In the genomic region with DNA sequence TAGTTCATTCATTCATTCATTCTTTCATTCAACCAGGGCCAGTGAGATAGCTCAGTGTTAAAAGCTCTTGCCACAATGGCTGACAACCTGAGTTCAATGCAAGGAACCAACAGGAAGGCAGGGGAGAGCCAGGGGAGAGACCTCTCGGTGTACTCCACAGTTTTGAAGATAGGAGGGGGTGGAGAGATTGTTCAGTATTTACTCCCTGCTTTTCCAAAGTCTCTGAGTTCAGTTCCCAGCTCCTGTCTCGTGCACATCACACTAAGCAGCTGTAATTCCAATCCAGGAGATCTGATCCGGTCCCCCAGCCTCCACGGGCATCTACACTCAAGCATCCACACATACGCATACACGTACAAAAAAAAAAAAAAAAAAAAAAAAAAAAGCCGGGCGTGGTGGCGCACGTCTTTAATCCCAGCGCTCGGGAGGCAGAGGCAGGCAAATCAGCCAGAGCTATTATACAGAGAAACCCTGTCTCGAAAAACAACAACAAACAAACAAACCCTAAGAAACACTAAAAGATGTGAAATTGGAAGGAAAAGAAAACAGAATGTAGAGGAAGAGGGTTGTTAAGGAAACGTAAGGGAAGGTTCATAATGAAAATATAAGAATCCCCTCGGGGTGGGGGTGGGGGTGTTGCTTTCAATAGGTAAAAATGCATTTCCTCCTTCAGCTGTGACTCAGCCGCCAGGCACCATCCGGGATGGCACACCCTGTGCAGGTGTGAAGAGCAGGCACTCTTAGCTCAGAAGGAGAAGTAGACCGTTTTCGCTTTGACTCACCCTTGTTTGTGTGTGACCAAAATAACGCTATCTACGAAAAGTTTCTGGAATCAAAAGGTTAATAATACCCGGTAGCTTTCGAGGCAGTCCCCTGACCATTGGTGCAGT, we compare ENCODE assay signal across 8 mouse cellular contexts. TPM values are rescaled to one million over a fixed set of nuclear protein-coding genes. Genes with fewer than 3 reads are reported as not detected.
DNase-seq lines count a peak whose midpoint lies in the region; ATAC-seq and TF ChIP-seq lines count a peak whose summit lies in the region.

No protein-coding gene starts in this region.

- H3K4me1 ChIP-seq in bone marrow macrophage, adult 2 months (ENCODE audit: control insufficient read depth, insufficient read depth, low read length): peaks cover 35% of the 10 kb centered on the region
- H3K4me1 ChIP-seq in hindbrain, embryonic 13.5 days (replicated peaks): no peaks in the 10 kb centered on the region
- no peaks in the 10 kb centered on the region for H3K4me1 ChIP-seq in lung, postnatal 0 days (ENCODE audit: insufficient read depth, low read depth, low read length)

- H3K4me3 ChIP-seq in bone marrow macrophage, adult 2 months (ENCODE audit: insufficient read depth, low read length): peak overlapping the region; percentile 26
- H3K4me3 ChIP-seq in hindbrain, embryonic 13.5 days: peak overlapping the region; percentile 15; the same call in 1 of the 2 replicates
- H3K4me3 ChIP-seq in lung, postnatal 0 days (ENCODE audit: low read depth, low read length): peak overlapping the region; percentile 36

- 74% methylated on average over 23 of the region's 23 CpGs for WGBS in hindbrain, embryonic 13.5 days
- 52% methylated on average over 23 of the region's 23 CpGs for WGBS in lung, postnatal 0 days

- no peaks in the 10 kb centered on the region for H3K9me3 ChIP-seq in hindbrain, embryonic 13.5 days
- no peaks in the 10 kb centered on the region for H3K9me3 ChIP-seq in lung, postnatal 0 days (ENCODE audit: low read length)

- H3K27ac ChIP-seq in bone marrow macrophage, adult 2 months (ENCODE audit: insufficient read depth, low read depth, low read length): no peak overlapping the region
- H3K27ac ChIP-seq in hindbrain, embryonic 13.5 days: no peak overlapping the region
- peak overlapping the region; percentile 28; the same call in 1 of the 2 replicates for H3K27ac ChIP-seq in lung, postnatal 0 days (ENCODE audit: low read length)

- TF ChIP-seq CTCF in bone marrow macrophage, adult 2 months (IDR thresholded peaks at IDR 0.05; ENCODE audit: low read depth, low read length): no peak
- TF ChIP-seq CTCF in lung, postnatal 0 days (IDR thresholded peaks at IDR 0.05): no peak

- no peak for DNase-seq in cerebellum, adult 9-11 months
- peak; percentile 34 for DNase-seq in lung, postnatal 0 days (ENCODE audit: low spot score)
- peak; percentile 24 to 42 for DNase-seq in spleen, postnatal 14 days (ENCODE audit: low spot score in 2 of 2)
- DNase-seq in embryo, embryonic 10 days (ENCODE audit: low spot score): no peak
- DNase-seq in retina, embryonic 14.5 days (ENCODE audit: low spot score): no peak

- peak overlapping the region; percentile 42 for H3K4me2 ChIP-seq in hindbrain, embryonic 13.5 days
- H3K4me2 ChIP-seq in lung, postnatal 0 days (replicated peaks; ENCODE audit: low read depth, low read length): peak overlapping the region; percentile 62

- H3K27me3 ChIP-seq in hindbrain, embryonic 13.5 days: no peaks in the 10 kb centered on the region
- no peaks in the 10 kb centered on the region for H3K27me3 ChIP-seq in lung, postnatal 0 days (replicated peaks; ENCODE audit: insufficient read depth, low read length)

- TF ChIP-seq EP300 in lung, postnatal 0 days (IDR thresholded peaks at IDR 0.05): no peak

- ATAC-seq in cerebellum, adult (ENCODE audit: insufficient number of reproducible peaks, low FRiP score, low TSS enrichment): 0 out of 2 replicates have a peak, but pooled peaks have one; percentile 20
- no peak for ATAC-seq in hindbrain, embryonic 13.5 days (ENCODE audit: low FRiP score)
- ATAC-seq in lung, postnatal 0 days: peak; percentile 67

- H3K9ac ChIP-seq in hindbrain, embryonic 13.5 days: no peak overlapping the region
- no peak overlapping the region for H3K9ac ChIP-seq in lung, postnatal 0 days (replicated peaks; ENCODE audit: low read depth)

- H3K36me3 ChIP-seq in hindbrain, embryonic 13.5 days: no peaks in the 10 kb centered on the region
- H3K36me3 ChIP-seq in lung, postnatal 0 days (ENCODE audit: insufficient read depth, low read length): no peaks in the 10 kb centered on the region

- TF ChIP-seq POLR2A in bone marrow macrophage, adult 2 months (IDR thresholded peaks at IDR 0.05; ENCODE audit: borderline replicate concordance, low read depth, low read length): no peak

RNA-seq across cellular contexts. Expression of a gene that starts 13.2 kb away (rescaled TPM):
- 199 and 231 TPM in 2 replicates for polyA plus RNA-seq in bone marrow macrophage, adult 2 months (2012; ENCODE audit: insufficient read depth, insufficient read length, missing spikeins)
- 618 and 623 TPM in 2 replicates for polyA plus RNA-seq in hindbrain, embryonic 13.5 days (2015; fragmentation: Nextera tagmentation; extraction: Ambion mirVana)
- 608 and 620 TPM in 2 replicates for polyA plus RNA-seq in lung, postnatal 0 days (2015; fragmentation: Nextera tagmentation; extraction: Ambion mirVana)

Comparison
In these comparisons a context has a peak if more than half of its experiments do, and no peak if none do; other contexts are left out.
1. DNase-seq: peak in lung, postnatal 0 days (single experiment) and spleen, postnatal 14 days (2 of 2); none in cerebellum, adult 9-11 months (single experiment), embryo, embryonic 10 days (single experiment) and retina, embryonic 14.5 days (single experiment).
2. Peak in every context shown above with its lines, with median percentiles within 50 percentile points of each other: H3K4me3 ChIP-seq.